Mouse (Mus musculus) liver, embryonic 12.5 days (tissue): ENCODE results near the gene Prpsap1. TPM values are rescaled to one million over a fixed set of nuclear protein-coding genes. Genes with fewer than 3 reads are reported as not detected.
"Not testable (repeated sequence)": the region's sequence is repeated elsewhere in the genome, so short reads cannot be mapped to it uniquely, and the experiment has no call there.

Experiments used
- ATAC-seq: fragments of 200-750 bp; cut with Nextera tagmentation; 2 replicates; pipeline ENCODE4 v1.8.0; 2017; ENCODE audit warnings: moderate number of reproducible peaks, mild to moderate bottlenecking, moderate library complexity
- H3K27ac ChIP-seq: fragments of 300-500 bp; sonication (generic); 2 replicates; pipeline ENCODE4 v1.5.1; 2016; ENCODE audit warnings: mild to moderate bottlenecking
- H3K27me3 ChIP-seq: fragments of 300-500 bp; sonication (generic); replicated peaks from 2 replicates; pipeline ENCODE4 v1.6.1; 2016; ENCODE audit warnings: mild to moderate bottlenecking, moderate library complexity
- H3K36me3 ChIP-seq: fragments of 300-500 bp; sonication (generic); 2 replicates; pipeline ENCODE4 v1.6.1; 2016; ENCODE audit warnings: mild to moderate bottlenecking, moderate library complexity
- H3K4me1 ChIP-seq: fragments of 300-500 bp; sonication (generic); 2 replicates; pipeline ENCODE4 v1.6.1; 2016
- H3K4me2 ChIP-seq: fragments of 300-500 bp; sonication (generic); 2 replicates; pipeline ENCODE4 v1.6.1; 2016; ENCODE audit warnings: mild to moderate bottlenecking, moderate library complexity
- H3K4me3 ChIP-seq: fragments of 300-500 bp; sonication (generic); 2 replicates; pipeline ENCODE4 v1.5.1; 2016; ENCODE audit warnings: mild to moderate bottlenecking, moderate library complexity
- H3K9ac ChIP-seq: fragments of 300-500 bp; sonication (generic); 2 replicates; pipeline ENCODE4 v1.6.1; 2016; ENCODE audit warnings: mild to moderate bottlenecking, moderate library complexity
- H3K9me3 ChIP-seq: fragments of 300-500 bp; sonication (generic); replicated peaks from 2 replicates; pipeline ENCODE4 v1.6.1; 2016; ENCODE audit warnings: mild to moderate bottlenecking, moderate library complexity
- WGBS: fragments of 180-500 bp; shearing (Covaris S2); methylation state at CpG from one replicate; pipeline ENCODE4 v1.1.7; 2016; ENCODE audit not compliant: insufficient replicate concordance; 5-methylcytosine and 5-hydroxymethylcytosine counted together
- polyA plus RNA-seq: library from polyadenylated mRNA; unstranded; fragments of >200 nt; fragmentation: Nextera tagmentation; extraction: Ambion mirVana; gene quantifications from 2 replicates; pipeline ENCODE4 v1.2.1, GENCODE M21; 2016

Prpsap1 gene
- polyA plus RNA-seq, 1 experiment from 2014 or later, result 77.1 TPM

- 69% methylated on average over 8 of the region's 8 CpGs for WGBS
- H3K9ac ChIP-seq, result no peak overlapping the region
- H3K9me3 ChIP-seq, result no peaks in the 10 kb centered on the region
- no peak overlapping the region for H3K4me2 ChIP-seq
- no peak overlapping the region for H3K4me3 ChIP-seq
- no peaks in the 10 kb centered on the region for H3K27me3 ChIP-seq
- H3K4me1 ChIP-seq, result 0 out of 2 replicates have a peak, but pooled peaks cover 7% of the 10 kb centered on the region
- peaks cover 96% of the 10 kb centered on the region for H3K36me3 ChIP-seq
- H3K27ac ChIP-seq, result no peak overlapping the region
- no peak for ATAC-seq
Measured at GRCm38 (mm10) chr11:116479832-116480231, 14.2 kb downstream of the Prpsap1 start.

- H3K4me2 ChIP-seq, result no peak overlapping the region
- no peak overlapping the region for H3K27ac ChIP-seq
- no peaks in the 10 kb centered on the region for H3K27me3 ChIP-seq
- H3K4me1 ChIP-seq, result 0 out of 2 replicates have a peak, but pooled peaks cover 7% of the 10 kb centered on the region
- H3K4me3 ChIP-seq, result no peak overlapping the region
- no peak overlapping the region for H3K9ac ChIP-seq
- peaks cover 95% of the 10 kb centered on the region for H3K36me3 ChIP-seq
- WGBS, result 89% methylated on average over 7 of the region's 7 CpGs
- ATAC-seq, result no peak
- H3K9me3 ChIP-seq, result no peaks in the 10 kb centered on the region
Measured at GRCm38 (mm10) chr11:116478978-116479377, 15.0 kb downstream of the Prpsap1 start.

GRCm38 (mm10) chr11:116477160-116477759 is 16.7 kb downstream of the Prpsap1 start:
- no peak overlapping the region for H3K4me3 ChIP-seq
- no peaks in the 10 kb centered on the region for H3K9me3 ChIP-seq
- WGBS, result 86% methylated on average over 15 of the region's 15 CpGs
- H3K4me2 ChIP-seq, result no peak overlapping the region
- no peaks in the 10 kb centered on the region for H3K27me3 ChIP-seq
- no peak for ATAC-seq
- H3K9ac ChIP-seq, result no peak overlapping the region
- 0 out of 2 replicates have a peak, but pooled peaks cover 7% of the 10 kb centered on the region for H3K4me1 ChIP-seq
- H3K27ac ChIP-seq, result no peak overlapping the region
- peaks cover 99% of the 10 kb centered on the region for H3K36me3 ChIP-seq

DNA sequence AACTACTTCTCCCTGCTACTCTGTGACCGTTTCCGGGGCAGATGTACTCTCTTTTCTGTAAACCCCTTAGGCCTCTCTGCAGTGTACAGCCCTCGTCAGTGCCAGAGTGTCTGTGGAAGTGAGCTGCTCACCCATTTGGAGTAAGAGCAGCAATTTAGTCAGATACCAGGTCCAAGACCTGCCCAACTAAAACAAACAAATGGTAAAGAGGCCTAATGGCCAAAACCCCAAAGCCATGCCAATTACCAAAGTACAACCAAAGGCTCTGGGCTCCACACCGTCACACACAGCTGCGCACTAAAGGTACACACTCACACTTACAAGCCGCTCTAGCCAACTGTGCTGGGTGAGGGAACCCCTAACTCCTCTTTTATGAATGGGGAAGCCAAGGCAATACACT is 17.3 kb downstream of the Prpsap1 start:
- no peak overlapping the region for H3K27ac ChIP-seq
- no peaks in the 10 kb centered on the region for H3K27me3 ChIP-seq
- H3K9ac ChIP-seq, result no peak overlapping the region
- H3K36me3 ChIP-seq, result peaks cover 99% of the 10 kb centered on the region
- H3K4me1 ChIP-seq, result 0 out of 2 replicates have a peak, but pooled peaks cover 7% of the 10 kb centered on the region
- no peak for ATAC-seq
- no peaks in the 10 kb centered on the region for H3K9me3 ChIP-seq
- H3K4me2 ChIP-seq, result no peak overlapping the region
- H3K4me3 ChIP-seq, result no peak overlapping the region
- WGBS, result 87% methylated on average over 6 of the region's 6 CpGs

DNA sequence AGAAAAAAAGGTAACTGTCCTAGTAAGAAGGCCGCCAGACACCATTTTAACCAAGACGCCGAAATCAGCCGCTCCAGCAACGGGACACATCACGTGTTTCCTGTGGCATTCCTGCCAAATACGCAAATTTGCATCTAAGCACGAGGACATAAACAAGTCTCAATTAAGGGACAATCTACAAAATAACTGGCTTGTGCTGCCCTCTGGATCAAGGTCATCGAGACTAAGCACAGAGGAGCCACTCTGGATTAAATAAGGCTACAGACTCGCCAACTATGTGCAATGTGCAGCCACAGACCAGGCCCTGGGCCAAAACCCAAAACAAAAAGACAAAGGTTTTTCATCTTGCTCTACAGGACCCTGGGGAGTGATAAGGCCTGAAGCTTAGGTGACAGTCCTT is 18.0 kb downstream of the Prpsap1 start:
- Histone ChIP-seq H3K4me3 (no peak overlapping the region), H3K4me1 (0 out of 2 replicates have a peak, but pooled peaks cover 7% of the 10 kb centered on the region), H3K27me3 (no peaks in the 10 kb centered on the region), H3K36me3 (peaks cover 99% of the 10 kb centered on the region), H3K9ac (no peak overlapping the region), H3K4me2 (no peak overlapping the region), H3K27ac (no peak overlapping the region), H3K9me3 (no peaks in the 10 kb centered on the region)
- 86% methylated on average over 10 of the region's 10 CpGs for WGBS
- ATAC-seq, result no peak

- no peak overlapping the region for H3K4me2 ChIP-seq
- H3K27me3 ChIP-seq, result no peaks in the 10 kb centered on the region
- 80% methylated on average over 4 of the region's 4 CpGs for WGBS
- peaks cover 77% of the 10 kb centered on the region for H3K36me3 ChIP-seq
- H3K9me3 ChIP-seq, result no peaks in the 10 kb centered on the region
- H3K4me1 ChIP-seq, result peaks cover 6% of the 10 kb centered on the region; the same call in 1 of the 2 replicates
- no peak overlapping the region for H3K4me3 ChIP-seq
- H3K9ac ChIP-seq, result no peak overlapping the region
- no peak for ATAC-seq
- H3K27ac ChIP-seq, result no peak overlapping the region
Measured at GRCm38 (mm10) chr11:116472275-116472674, 21.7 kb downstream of the Prpsap1 start.

DNA sequence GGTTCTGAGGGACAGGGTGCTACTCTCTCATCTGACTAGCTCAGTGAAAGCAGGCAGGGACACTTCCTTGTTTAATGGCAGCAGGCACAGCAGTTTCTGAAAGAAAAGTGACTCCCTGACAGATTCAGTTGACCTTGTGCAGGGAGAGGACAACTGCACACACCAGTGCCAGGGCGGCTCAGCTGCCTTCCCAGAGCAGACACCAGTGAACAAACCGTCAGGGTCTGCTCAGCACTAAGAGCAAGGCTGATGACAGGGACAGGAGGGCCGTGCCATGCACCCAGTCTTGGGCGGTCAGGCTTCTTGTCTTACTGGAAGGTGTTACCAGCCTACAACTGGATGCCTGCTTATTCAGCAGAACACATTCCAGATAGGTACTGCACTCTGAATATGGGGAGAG is 23.1 kb downstream of the Prpsap1 start:
- Histone ChIP-seq H3K36me3 (peaks cover 63% of the 10 kb centered on the region), H3K4me1 (peaks cover 6% of the 10 kb centered on the region; the same call in 1 of the 2 replicates), H3K27ac (peak overlapping the region; percentile 0; the same call in 1 of the 2 replicates), H3K4me3 (no peak overlapping the region), H3K9ac (no peak overlapping the region), H3K4me2 (no peak overlapping the region), H3K27me3 (peaks cover 6% of the 10 kb centered on the region), H3K9me3 (no peaks in the 10 kb centered on the region)
- no peak for ATAC-seq
- 77% methylated on average over 4 of the region's 4 CpGs for WGBS

- 72% methylated on average over 3 of the region's 3 CpGs for WGBS
- Histone ChIP-seq H3K27ac (peak overlapping the region; percentile 0; the same call in 1 of the 2 replicates), H3K4me3 (no peak overlapping the region), H3K4me1 (peaks cover 6% of the 10 kb centered on the region; the same call in 1 of the 2 replicates), H3K4me2 (no peak overlapping the region), H3K36me3 (peaks cover 57% of the 10 kb centered on the region), H3K9ac (no peak overlapping the region), H3K27me3 (peaks cover 11% of the 10 kb centered on the region), H3K9me3 (no peaks in the 10 kb centered on the region)
- no peak for ATAC-seq
Measured at GRCm38 (mm10) chr11:116470249-116470648, 23.8 kb downstream of the Prpsap1 start.

DNA sequence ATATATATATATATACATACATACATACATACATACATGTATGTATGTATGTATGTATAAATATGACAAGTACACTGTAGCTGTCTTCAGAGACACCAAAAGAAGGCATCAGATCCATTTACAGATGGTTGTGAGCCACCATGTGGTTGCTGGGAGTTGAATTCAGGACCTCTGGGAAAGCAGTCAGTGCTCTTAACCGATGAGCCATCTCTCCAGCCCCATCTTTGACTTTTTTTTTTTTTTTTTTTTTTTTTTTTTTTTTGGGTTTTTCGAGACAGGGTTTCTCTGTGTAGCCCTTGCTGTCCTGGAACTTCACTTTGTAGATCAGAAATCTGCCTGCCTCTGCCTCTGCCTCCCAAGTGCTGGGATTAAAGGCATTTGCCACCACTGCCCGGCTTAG is 25.7 kb downstream of the Prpsap1 start:
- not testable (repeated sequence) for H3K9ac ChIP-seq, H3K27ac ChIP-seq, H3K4me3 ChIP-seq, ATAC-seq, H3K4me2 ChIP-seq, H3K9me3 ChIP-seq
- H3K27me3 ChIP-seq, result peaks cover 11% of the 10 kb centered on the region
- H3K36me3 ChIP-seq, result peaks cover 39% of the 10 kb centered on the region
- 64% methylated on average over 3 of the region's 3 CpGs for WGBS
- peaks cover 10% of the 10 kb centered on the region for H3K4me1 ChIP-seq

DNA sequence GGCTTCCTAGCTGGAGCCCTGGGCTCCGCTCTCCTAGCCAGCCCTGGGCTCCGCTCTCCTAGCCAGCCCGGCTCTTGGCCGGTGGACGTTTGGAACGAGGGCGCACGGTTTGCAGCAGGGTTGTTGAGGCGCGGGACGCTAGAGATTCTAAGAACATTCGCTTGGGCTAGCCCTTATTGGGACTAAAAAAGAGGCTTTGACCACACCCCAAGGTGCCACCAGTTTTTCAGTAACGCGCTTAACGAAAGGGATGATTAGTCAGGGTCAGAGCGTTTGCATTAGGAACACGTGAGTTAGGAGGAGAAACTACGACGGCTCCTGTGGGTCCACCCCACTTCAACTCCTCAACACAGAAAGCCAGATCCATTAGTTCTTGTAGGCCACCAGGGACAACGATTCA is 27.9 kb downstream of the Prpsap1 start, which contains the start of gene Qrich2:
TSS of gene Qrich2 (minus strand) at position 101 of the 400 bp plus-strand sequence.
- H3K27me3 ChIP-seq, result peaks cover 11% of the 10 kb centered on the region
- no peaks in the 10 kb centered on the region for H3K9me3 ChIP-seq
- no peak within 1 kb of the TSS for H3K9ac ChIP-seq
- H3K4me2 ChIP-seq, result no peak within 1 kb of the TSS
- H3K4me1 ChIP-seq, result peaks cover 11% of the 10 kb centered on the region
- no peak within 1 kb of the TSS for H3K27ac ChIP-seq
- H3K4me3 ChIP-seq, result no peak within 1 kb of the TSS
- H3K36me3 ChIP-seq, result peaks cover 17% of the 10 kb centered on the region
- WGBS, result 47% methylated on average over 20 of the region's 20 CpGs
- no peak for ATAC-seq

DNA sequence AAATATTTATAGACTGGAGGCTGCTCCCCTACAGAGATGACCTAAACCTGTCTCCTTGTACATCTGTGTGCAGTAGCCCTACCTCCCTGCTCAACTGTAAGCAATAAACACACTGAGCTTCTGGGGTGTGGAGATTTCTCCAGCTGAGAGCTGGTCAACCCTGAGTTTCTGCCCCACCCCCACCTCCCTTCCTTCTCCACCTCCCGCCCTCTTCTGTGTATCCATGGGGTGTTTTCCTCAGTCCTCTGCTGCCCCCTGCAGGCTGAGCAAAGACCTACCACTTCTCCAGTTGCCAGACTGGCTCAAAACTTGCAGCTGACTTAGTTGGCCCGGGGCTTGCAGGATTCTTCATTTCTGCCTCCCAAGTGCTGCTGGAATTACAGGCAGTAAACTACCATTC is 30.2 kb downstream of the Prpsap1 start:
- no peak overlapping the region for H3K27ac ChIP-seq
- ATAC-seq, result peak; percentile 47; the same call in 1 of the 2 replicates
- H3K9me3 ChIP-seq, result no peaks in the 10 kb centered on the region
- H3K36me3 ChIP-seq, result no peaks in the 10 kb centered on the region
- no peak overlapping the region for H3K4me3 ChIP-seq
- H3K9ac ChIP-seq, result no peak overlapping the region
- H3K4me1 ChIP-seq, result peaks cover 6% of the 10 kb centered on the region
- H3K4me2 ChIP-seq, result no peak overlapping the region
- WGBS, result 10% methylated on average over 2 of the region's 2 CpGs
- peaks cover 15% of the 10 kb centered on the region for H3K27me3 ChIP-seq

DNA sequence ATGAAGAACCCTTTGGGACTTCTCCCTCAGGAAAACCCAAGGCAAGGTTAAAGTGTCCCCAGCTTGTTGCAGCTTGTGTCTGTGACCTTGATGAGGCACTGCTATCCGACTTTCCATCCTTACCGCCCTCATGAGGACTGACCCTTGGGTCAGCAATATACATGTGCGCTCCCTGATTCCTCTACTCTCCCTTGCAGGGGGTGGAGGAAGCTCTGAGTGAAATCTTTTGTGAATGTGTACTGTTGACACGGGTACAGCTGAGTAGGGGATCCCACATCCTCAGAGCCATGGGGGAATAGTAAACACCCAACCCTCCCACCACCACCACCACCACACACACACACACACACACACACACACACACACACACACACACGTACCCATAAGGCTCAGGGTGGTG is 30.7 kb downstream of the Prpsap1 start:
- Histone ChIP-seq H3K4me3 (no peak overlapping the region), H3K27ac (no peak overlapping the region), H3K27me3 (peaks cover 17% of the 10 kb centered on the region), H3K36me3 (no peaks in the 10 kb centered on the region), H3K4me1 (peaks cover 6% of the 10 kb centered on the region), H3K9ac (no peak overlapping the region), H3K9me3 (no peaks in the 10 kb centered on the region), H3K4me2 (no peak overlapping the region)
- 51% methylated on average over 5 of the region's 5 CpGs for whole genome bisulfite sequencing
- 0 out of 2 replicates have a peak, but pooled peaks have one; percentile 15 for ATAC-seq
